Mouse (Mus musculus) heart, adult 18-20 months (tissue): ENCODE data around the gene Il27ra. TPM values are rescaled to one million over a fixed set of nuclear protein-coding genes. Genes with fewer than 3 reads are reported as not detected.

Source experiments
- DNase-seq, 2 experiments: peaks; one replicate each; pipeline ENCODE4 v3.0.0; 2021 to 2022; ENCODE audit warnings: mixed read lengths in 1 of 2
- long read RNA-seq, 2 experiments: library from polyadenylated mRNA; stranded (forward); transcript quantifications; one replicate each; pipeline ENCODE4 v2.0.0; 2021
- total RNA-seq, 2 experiments: library from RNA; stranded (reverse); gene quantifications; 2 replicates each; pipeline ENCODE4 v1.2.3; 2021

The Il27ra gene
- 1 to 10 TPM; 3.1 to 5.4 TPM for total RNA-seq
- long read RNA-seq, experiment 1, partial matches to known transcripts = 1 of 8 reads
- long read RNA-seq, experiment 1, other reads (novel, unspliced or antisense) = 3 of 8 reads
- long read RNA-seq, experiment 2, partial matches to known transcripts = 0 of 2 reads
- long read RNA-seq, experiment 2, other reads (novel, unspliced or antisense) = 1 of 2 reads

- DNase-seq = peak; percentile 81 to 87
Observed at GRCm38 (mm10) chr8:84042066-84042947, at the start of gene Il27ra. Gene Il27ra, minus strand, starts transcription at chr8:84042589.

DNA sequence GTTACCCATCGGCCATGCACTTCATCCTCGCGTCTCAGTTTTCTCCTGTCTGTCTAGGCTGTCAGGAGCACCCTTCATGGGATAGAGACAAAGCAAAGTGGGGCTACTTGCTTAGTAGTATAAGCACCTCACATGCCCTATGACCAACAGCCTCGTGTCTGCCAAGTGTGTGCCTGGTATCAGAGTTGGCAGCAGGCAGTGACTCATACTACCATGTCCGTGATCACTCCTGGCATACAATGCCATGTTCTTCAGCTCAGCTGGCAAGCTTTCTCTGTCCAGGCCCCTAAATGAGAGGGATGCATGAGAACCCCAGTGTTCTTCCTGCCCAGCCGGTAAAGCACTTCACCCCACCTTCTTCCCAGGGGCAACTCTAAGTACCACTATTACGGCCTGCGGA, 48.2 kb upstream of the Il27ra start:
- DNase-seq = peak; percentile 54 to 66

GRCm38 (mm10) chr8:84089277-84089676, 46.9 kb upstream of the Il27ra start:
- DNase-seq = no peak

GRCm38 (mm10) chr8:84087821-84088220, 45.4 kb upstream of the Il27ra start:
- no peak for DNase-seq

DNA sequence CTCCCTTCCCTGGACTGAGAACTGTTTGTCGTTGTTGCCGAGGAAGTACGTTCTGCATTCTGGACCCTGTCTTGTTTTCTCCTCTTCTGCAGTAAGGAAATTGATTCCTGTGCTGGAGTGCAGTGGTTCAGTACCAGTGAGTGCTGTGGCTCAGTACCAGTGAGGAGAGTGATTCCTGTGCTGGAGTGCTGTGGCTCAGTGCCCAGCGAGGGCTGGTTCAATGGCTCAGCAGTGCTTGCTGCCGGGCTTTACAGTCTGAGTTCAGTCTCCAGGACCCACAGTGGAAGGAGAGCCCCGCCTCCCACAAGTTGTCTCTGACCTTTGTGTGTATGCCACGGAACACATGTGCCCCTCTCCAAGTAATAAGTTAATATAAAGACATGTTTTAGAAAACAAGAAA, 44.8 kb upstream of the Il27ra start:
- DNase-seq = no peak

DNA sequence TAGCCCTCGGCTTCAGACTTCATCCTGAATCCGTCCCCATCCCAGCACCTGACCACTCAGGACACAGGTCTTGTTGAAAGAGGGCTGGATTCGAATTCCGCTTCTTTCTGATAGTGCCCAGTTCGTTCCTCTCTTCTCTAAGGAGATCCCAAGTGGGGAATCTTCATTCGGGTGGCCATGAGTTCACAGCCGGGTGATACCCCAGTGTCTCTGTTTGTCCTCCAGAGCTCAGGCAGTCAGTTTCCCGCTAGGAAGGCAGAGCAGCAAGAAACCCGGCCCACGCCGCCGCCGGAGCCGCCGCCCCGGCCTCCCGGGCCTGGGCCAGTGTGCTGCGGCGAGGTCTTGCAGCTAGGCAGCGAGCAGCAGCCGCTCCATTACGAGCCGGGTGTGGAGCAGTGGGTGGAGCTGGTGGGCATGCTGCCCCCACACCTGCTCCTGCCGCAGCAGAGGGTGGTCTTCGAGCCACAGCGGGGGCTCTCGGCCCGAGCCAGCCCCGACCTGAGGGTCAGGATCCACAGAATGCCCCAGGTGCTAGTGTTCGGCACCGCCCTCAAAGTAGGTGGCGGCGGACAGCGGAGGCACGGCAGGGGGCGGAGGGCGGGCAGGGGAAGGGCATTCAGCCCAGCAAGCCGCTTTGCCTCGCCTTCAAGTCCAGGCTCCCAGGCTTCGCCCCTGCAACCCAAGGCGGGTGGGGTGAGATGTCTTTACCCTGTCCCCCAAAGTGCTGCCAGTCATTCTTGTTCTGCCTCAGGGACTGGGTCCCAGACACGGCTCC, 42.1 kb upstream of the Il27ra start:
- no peak for DNase-seq

DNA sequence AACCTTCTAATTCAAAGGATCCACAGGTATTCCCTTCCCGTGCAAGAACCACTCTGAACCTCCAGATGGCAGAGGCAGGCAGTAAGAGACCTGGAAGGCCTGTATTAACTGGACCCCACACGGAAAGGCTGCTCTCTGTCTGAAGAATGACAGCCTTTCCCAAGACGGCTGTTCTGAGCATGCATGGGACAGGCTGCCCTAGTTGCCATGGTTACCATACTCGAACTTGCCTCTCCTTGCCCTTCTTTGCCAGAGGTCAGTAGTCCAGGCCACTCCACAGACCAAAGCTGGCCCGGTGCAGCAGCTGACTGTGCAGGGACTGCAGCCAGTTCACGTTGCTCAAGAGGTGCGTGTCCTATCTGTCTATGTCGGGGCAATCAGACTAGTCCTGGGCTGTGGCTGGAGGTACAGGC, 41.4 kb upstream of the Il27ra start:
- DNase-seq = peak; percentile 60 to 68

GRCm38 (mm10) chr8:84079206-84079605, 36.8 kb upstream of the Il27ra start:
- no peak for DNase-seq

DNA sequence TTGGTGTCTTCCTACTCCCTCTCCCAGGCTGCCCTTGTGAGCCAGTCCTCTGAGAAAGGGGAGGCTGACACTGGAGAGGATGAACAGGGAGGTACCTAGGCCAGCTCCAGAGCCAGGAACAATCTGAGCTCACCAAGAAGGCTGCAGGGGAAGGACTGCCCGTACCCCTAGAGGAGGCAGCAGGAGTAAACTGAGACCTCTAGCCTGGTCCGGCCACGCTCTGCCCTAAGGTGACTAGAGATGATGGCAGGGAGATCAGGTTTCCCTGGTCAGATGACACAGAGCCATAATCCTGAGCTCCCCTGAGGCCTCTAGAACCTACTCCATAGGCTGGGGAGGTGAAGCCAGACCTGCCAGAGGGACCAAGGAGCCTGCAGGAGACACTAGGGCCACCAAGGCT, 34.5 kb upstream of the Il27ra start:
- DNase-seq = no peak

DNA sequence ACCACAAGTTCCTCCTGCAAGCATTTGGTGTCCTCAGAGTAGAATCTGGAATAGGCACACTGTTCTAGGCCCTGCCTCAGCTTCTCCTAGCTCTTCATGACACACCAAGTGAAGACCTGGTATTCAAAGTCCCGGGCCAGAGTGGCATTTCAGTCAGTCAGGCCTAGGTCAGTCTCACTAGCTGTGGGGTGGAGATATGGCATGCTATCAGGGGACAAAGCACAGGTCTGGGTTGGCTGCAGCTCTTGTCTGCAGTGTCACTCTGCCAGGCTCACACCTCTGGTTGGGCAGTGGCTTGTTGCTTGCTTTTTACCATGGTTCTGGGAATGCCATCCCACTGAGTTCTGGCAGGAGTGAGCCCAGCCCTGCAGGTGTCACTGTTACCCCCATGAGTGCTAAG, 34.0 kb upstream of the Il27ra start:
- peak in 1 of 2 experiments; percentile 29 for DNase-seq

DNA sequence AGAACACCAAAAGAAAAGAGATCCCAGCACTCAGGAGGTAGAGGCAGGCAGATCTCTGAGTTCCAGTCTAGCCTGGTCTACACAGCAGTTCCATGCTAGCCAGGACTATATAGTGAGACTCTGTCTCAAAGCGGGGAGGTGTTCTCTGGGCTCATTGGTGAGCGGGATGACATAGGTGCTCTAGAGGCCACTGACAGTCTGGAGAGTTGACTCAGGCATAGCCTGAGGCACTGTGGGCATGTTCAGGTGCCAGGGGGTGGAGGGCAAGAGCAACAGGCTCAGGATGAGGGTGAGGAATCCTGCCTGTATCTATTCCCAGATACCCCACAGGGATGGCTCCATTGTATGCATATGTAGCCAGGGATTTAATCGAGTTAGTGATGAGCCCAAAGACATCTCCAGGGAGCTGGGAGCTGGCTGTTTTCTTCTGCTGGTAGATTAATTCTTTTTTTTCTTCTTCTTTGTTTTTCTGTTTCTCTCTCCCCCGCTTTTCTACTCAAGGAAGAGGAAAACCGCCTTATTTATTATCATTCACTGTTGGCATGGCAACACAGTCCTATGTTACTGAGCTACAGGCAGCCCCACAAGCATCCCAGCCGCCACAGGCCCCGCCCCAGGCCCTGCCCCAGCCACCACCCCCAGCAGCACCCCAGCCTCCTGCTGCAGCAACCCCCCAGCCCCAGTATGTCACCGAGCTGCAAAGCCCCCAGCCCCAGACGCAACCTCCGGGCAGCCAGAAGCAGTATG, 31.0 kb upstream of the Il27ra start:
- DNase-seq = no peak

- DNase-seq = peak in 1 of 2 experiments; percentile 39
Observed at GRCm38 (mm10) chr8:84072321-84072720, 29.9 kb upstream of the Il27ra start.

GRCm38 (mm10) chr8:84071921-84072320, 29.5 kb upstream of the Il27ra start:
- DNase-seq = peak in 1 of 2 experiments; percentile 26

GRCm38 (mm10) chr8:84070667-84071066, 28.3 kb upstream of the Il27ra start:
- peak; percentile 51 to 71 for DNase-seq

DNA sequence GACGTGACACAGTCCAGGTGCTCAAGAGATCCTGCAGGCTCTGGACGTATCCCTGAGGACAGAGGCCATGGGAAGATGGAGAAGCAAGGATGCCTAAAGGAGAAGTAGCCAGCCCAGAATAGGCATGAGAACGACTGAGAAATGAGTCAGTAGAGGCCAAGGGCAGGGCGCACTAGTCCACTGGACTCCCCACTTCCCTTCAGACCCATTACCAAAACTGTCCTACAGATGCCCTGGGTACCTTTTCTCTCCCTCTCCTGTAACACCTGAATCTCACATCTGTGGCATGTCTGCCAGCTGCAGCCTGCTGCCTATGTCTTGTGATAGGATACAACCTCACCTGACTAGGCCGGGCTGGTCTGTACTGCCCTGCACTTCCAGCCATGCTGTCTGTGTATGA, 27.9 kb upstream of the Il27ra start:
- no peak for DNase-seq

GRCm38 (mm10) chr8:84069750-84070149, 27.4 kb upstream of the Il27ra start:
- DNase-seq = no peak

DNA sequence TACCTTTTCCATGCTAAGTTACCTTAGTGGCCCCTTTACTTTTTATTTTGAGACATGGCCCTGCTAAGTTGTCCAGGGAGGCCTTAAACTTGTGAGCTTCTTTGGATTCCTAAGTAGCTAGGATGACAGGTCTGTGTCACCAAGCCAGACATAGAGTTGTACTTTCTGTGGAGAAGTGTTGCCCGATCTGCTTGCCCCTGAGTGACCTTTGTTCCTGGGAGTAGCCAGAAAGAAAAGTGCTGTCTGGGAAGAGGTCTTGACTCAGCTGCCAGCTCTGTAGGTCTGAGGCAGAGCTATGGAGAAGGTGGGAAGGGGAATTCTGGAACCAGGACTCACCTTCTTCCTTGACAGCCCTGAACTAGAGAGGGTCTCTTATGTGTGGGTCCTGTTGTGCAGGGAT, 26.8 kb upstream of the Il27ra start:
- DNase-seq = no peak

DNA sequence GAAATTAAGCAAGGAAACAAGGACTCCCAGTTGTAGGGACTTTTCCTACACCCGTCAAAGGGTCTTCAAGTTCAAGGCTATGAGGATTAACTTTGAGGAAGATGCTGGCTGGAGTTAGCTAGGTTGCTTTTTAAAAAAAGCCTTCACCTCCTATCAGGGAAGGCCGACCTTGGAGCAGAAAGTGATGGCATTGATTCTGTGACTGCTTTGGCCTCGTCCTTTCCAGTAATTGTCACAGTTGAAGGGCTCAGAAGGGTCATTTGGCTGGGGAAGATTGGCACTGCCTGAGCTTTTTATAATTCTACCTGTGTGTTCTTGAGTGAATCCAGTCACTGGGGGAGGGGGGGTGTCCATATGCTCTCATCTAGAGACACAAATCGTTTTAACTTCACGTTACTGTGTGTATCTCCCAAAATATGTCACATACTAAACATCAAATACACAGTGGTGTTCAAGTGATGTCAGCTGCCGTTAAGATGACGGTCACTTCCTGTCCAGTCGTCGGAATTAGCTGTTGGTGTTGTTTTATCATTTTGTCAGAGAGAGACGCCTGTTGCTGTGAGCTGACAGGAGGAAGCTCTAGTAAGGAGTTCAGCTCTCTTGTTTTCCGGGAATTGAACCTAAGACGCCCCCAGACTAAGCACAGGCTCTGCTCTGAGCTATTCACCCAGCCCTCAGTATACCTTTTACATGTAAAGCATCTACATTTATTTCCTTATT, 26.1 kb upstream of the Il27ra start:
- peak in 1 of 2 experiments; percentile 33 for DNase-seq

DNA sequence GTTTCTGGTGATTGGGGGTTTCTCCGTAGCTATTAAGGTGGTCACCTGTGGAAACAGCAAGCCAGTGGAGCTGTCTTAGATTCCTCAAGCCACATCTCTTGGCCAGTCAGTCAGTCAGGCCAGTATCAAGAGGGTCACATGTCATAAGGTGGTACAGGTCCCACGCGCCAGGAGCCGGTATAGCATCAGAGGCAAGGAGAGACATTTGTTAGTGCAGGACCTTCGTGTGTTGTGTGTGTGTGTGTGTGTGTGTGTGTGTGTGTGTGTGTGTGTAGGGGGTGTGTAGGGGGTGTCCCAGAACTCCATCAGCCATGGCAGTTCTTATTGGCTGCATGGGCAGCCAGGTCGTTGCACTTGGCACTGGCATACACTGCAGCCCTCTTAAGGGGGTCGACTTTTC, 25.5 kb upstream of the Il27ra start:
- no peak for DNase-seq

GRCm38 (mm10) chr8:84067047-84067573, 24.7 kb upstream of the Il27ra start:
- DNase-seq = peak; percentile 96 to 97

GRCm38 (mm10) chr8:84066291-84066930, 24.0 kb upstream of the Il27ra start, which contains the start of gene Rfx1:
Gene Rfx1, plus strand, starts transcription at chr8:84066834.
- peak; percentile 100 for DNase-seq
